Mouse (Mus musculus) stomach, postnatal 0 days (tissue): ENCODE results near the gene Gipc1.

Experiments
- CTCF ChIP-seq: IDR thresholded peaks from 2 replicates; pipeline ENCODE4 v1.5.1; 2016; ENCODE audit warnings: antibody characterized with exemption, low read depth, mild to moderate bottlenecking, moderate library complexity
- EP300 ChIP-seq: optimal IDR thresholded peaks from 2 replicates; pipeline ENCODE3; 2016; ENCODE audit warnings: antibody characterized with exemption

GRCm38 (mm10) chr8:83621691-83622388 lies 30.6 kb upstream of the Gipc1 start:
- no peak for TF ChIP-seq CTCF
- no peak for TF ChIP-seq EP300
